Mouse (Mus musculus): Measurements from ENCODE around the gene Slc35f4. TPM values are rescaled to one million over a fixed set of nuclear protein-coding genes. Genes with fewer than 3 reads are reported as not detected.

Slc35f4 gene
- polyA plus RNA-seq, 1 experiment from 2014 or later, result not detected

DNA sequence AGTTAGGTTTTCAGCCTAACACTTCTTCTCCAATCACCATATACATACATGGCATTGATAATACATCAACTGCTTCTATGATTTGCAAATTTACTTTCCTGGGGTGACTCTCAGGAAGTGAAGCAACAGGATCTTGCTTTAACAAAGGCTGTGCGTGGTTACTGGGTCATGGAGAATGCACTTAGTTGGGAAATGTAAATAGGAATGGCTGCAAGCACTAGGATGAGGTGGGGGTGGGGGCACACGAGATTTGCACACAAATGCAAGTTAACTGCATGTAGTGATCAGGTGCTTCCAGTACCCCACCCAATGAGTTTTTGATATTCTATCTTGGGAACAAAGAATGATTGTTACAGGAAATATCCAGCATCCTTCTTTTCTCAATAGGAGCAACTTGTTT is 250.5 kb downstream of the Slc35f4 start:
- ATAC-seq (ENCODE audit: insufficient read depth), result no peak
- Histone ChIP-seq H3K27me3 (no peaks in the 10 kb centered on the region), H3K4me1 (replicated peaks) (no peaks in the 10 kb centered on the region), H3K9ac (no peak overlapping the region), H3K4me2 (no peak overlapping the region), H3K9me3 (replicated peaks) (no peaks in the 10 kb centered on the region), H3K36me3 (replicated peaks) (no peaks in the 10 kb centered on the region), H3K4me3 (replicated peaks) (no peak overlapping the region), H3K27ac (replicated peaks) (no peak overlapping the region)
- WGBS (ENCODE audit: insufficient replicate concordance), result 21% methylated on average over 2 of the region's 2 CpGs

- Histone ChIP-seq H3K27me3 (no peaks in the 10 kb centered on the region), H3K27ac (replicated peaks) (no peak overlapping the region), H3K36me3 (replicated peaks) (no peaks in the 10 kb centered on the region), H3K4me3 (replicated peaks) (no peak overlapping the region), H3K4me1 (replicated peaks) (no peaks in the 10 kb centered on the region), H3K4me2 (no peak overlapping the region), H3K9ac (no peak overlapping the region), H3K9me3 (replicated peaks) (no peaks in the 10 kb centered on the region)
- ATAC-seq (ENCODE audit: insufficient read depth), result no peak
- 46% methylated on average over 5 of the region's 5 CpGs for WGBS (ENCODE audit: insufficient replicate concordance)
These were observed 260.4 kb downstream of the Slc35f4 start for GRCm38 (mm10) chr14:49265286-49266002.

Small RNA genes within 50 kb of the gene (microRNA-seq; reads per million reads assigned to microRNA genes)
- not detected for gene Gm22949
